Mouse (Mus musculus) embryonic facial prominence, embryonic 13.5 days (tissue): ENCODE data around the gene Tmem210. TPM values are rescaled to one million over a fixed set of nuclear protein-coding genes. Genes with fewer than 3 reads are reported as not detected.
A peak's percentile ranks its signal among the peaks of the same experiment; 100 is the strongest.
"Not testable (repeated sequence)": the region's sequence is repeated elsewhere in the genome, so short reads cannot be mapped to it uniquely, and the experiment has no call there.

Experiments
- ATAC-seq: fragments of 200-750 bp; cut with Nextera tagmentation; 2 replicates; pipeline ENCODE4 v1.8.0; 2017; ENCODE audit warnings: low read depth; ENCODE audit not compliant: insufficient number of reproducible peaks, insufficient read depth, low FRiP score, low TSS enrichment
- H3K27ac ChIP-seq: fragments of 300-500 bp; sonication (generic); 2 replicates; pipeline ENCODE4 v1.5.1; 2015; ENCODE audit warnings: moderate library complexity, mild to moderate bottlenecking, inconsistent platforms
- H3K27me3 ChIP-seq: fragments of 300-500 bp; sonication (generic); 2 replicates; pipeline ENCODE4 v1.6.1; 2015; ENCODE audit warnings: mild to moderate bottlenecking, inconsistent platforms
- H3K36me3 ChIP-seq: fragments of 300-500 bp; sonication (generic); 2 replicates; pipeline ENCODE4 v1.6.1; 2015; ENCODE audit warnings: mild to moderate bottlenecking, inconsistent platforms
- H3K4me1 ChIP-seq: fragments of 300-500 bp; sonication (generic); 2 replicates; pipeline ENCODE4 v1.6.1; 2015; ENCODE audit warnings: inconsistent platforms
- H3K4me2 ChIP-seq: fragments of 300-500 bp; sonication (generic); 2 replicates; pipeline ENCODE4 v1.6.1; 2015; ENCODE audit warnings: moderate library complexity, mild to moderate bottlenecking, inconsistent platforms
- H3K4me3 ChIP-seq: fragments of 300-500 bp; sonication (generic); 2 replicates; pipeline ENCODE4 v1.5.1; 2015; ENCODE audit warnings: mild to moderate bottlenecking, inconsistent platforms
- H3K9ac ChIP-seq: fragments of 300-500 bp; sonication (generic); 2 replicates; pipeline ENCODE4 v1.6.1; 2015; ENCODE audit warnings: mild to moderate bottlenecking, inconsistent platforms
- H3K9me3 ChIP-seq: fragments of 300-500 bp; sonication (generic); 2 replicates; pipeline ENCODE4 v1.6.1; 2016; ENCODE audit warnings: inconsistent platforms
- WGBS: fragments of 180-500 bp; shearing (Covaris S2); methylation state at CpG from one replicate; pipeline ENCODE4 v1.1.7; 2015; ENCODE audit warnings: mixed read lengths; 5-methylcytosine and 5-hydroxymethylcytosine counted together
- polyA plus RNA-seq: library from polyadenylated mRNA; unstranded; fragments of >200 nt; fragmentation: Nextera tagmentation; extraction: Ambion mirVana; gene quantifications from 2 replicates; pipeline ENCODE4 v1.2.1, GENCODE M21; 2015

Tmem210 gene
- polyA plus RNA-seq, 1 experiment from 2014 or later, result not detected

DNA sequence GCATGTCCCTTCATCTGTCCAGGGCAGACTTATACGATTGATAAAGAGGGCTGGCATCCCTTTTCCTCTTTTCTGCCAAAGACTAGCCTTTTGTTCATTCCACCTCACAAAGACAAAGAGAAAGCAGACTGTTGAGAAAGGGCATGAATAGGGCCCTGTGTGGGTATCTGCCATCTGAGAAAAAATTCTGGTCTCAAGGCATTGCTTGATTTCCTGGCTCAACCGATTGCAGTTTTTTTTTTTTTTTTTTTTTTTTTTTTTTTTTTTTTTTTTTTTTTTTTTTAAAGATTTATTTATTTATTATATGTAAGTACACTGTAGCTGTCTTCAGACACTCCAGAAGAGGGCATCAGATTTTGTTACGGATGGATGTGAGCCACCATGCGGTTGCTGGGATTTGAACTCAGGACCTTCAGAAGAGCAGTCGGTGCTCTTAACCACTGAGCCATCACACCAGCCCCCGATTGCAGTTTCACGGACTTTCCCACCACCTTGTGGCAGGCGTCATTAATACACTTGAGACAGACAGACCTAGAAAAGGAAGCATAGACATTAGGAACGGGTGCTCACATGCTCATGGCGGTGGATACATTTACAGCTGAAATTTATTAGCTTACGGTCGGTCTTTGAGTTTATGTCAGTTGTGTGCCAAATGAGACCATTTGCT is 31.4 kb upstream of the Tmem210 start:
- Histone ChIP-seq H3K9ac (peak overlapping the region; percentile 88), H3K4me2 (peak overlapping the region; percentile 97), H3K4me1 (peaks cover 17% of the 10 kb centered on the region), H3K36me3 (peaks cover 14% of the 10 kb centered on the region), H3K4me3 (peak overlapping the region; percentile 99)
- H3K27me3 ChIP-seq, H3K9me3 ChIP-seq, ATAC-seq, H3K27ac ChIP-seq: not testable (repeated sequence)
- 58% methylated on average over 12 of the region's 12 CpGs for WGBS

GRCm38 (mm10) chr2:25257250-25257649 is 30.7 kb upstream of the Tmem210 start:
- H3K4me3 ChIP-seq, H3K27ac ChIP-seq, H3K9me3 ChIP-seq, H3K27me3 ChIP-seq, H3K4me2 ChIP-seq, H3K9ac ChIP-seq, H3K36me3 ChIP-seq, ATAC-seq: not testable (repeated sequence)
- H3K4me1 ChIP-seq, result peaks cover 17% of the 10 kb centered on the region
- WGBS, result 84% methylated on average over 5 of the region's 5 CpGs

DNA sequence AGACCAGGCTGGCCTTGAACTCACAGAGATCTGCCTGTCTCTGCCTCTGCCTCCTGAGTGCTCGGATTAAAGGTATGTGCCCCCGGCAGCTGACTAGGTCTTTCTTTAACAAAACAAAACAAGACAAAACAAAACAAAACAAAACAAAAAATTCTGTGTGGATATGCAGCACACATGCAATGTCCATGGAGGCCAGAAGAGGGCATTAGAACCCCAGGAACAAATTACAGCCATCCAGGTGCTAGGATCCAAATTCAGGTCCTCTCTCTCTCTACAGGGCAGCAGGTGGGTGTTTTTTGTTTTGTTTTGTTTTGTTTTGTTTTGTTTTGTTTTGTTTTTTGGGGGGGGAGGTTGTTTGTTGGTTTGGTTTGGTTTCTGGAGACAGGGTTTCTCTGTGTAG is 29.1 kb upstream of the Tmem210 start:
- Histone ChIP-seq H3K4me3 (no peak overlapping the region), H3K9ac (no peak overlapping the region), H3K27ac (no peak overlapping the region), H3K9me3 (no peaks in the 10 kb centered on the region), H3K4me1 (peaks cover 27% of the 10 kb centered on the region), H3K4me2 (no peak overlapping the region), H3K27me3 (peaks cover 11% of the 10 kb centered on the region), H3K36me3 (no peaks in the 10 kb centered on the region)
- ATAC-seq, result no peak
- 55% methylated on average over 2 of the region's 2 CpGs for WGBS

DNA sequence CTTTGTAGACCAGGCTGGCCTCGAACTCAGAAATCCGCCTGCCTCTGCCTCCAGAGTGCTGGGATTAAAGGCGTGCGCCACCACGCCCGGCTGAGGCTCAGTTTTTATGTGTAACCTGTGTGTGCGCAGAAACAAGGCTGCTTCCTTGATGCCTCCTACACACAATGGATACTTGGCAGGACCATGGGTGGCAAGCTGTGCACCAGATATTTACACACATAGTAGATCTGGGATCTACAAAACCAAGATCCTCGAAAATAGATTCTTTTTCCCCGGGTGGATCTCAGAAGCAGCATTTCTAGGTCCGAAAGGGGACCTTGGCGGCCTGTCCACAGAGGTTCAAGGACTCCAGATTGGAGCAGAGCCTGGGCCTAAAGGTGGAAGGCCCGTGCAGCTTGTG is 26.1 kb upstream of the Tmem210 start:
- ATAC-seq, result no peak
- whole genome bisulfite sequencing, result 50% methylated on average over 12 of the region's 12 CpGs
- H3K9ac ChIP-seq, result peak overlapping the region; percentile 77
- H3K27ac ChIP-seq, result no peak overlapping the region
- peak overlapping the region; percentile 79 for H3K4me3 ChIP-seq
- H3K9me3 ChIP-seq, result no peaks in the 10 kb centered on the region
- H3K4me2 ChIP-seq, result peak overlapping the region; percentile 99
- H3K36me3 ChIP-seq, result no peaks in the 10 kb centered on the region
- peaks cover 21% of the 10 kb centered on the region for H3K27me3 ChIP-seq
- H3K4me1 ChIP-seq, result peaks cover 41% of the 10 kb centered on the region

DNA sequence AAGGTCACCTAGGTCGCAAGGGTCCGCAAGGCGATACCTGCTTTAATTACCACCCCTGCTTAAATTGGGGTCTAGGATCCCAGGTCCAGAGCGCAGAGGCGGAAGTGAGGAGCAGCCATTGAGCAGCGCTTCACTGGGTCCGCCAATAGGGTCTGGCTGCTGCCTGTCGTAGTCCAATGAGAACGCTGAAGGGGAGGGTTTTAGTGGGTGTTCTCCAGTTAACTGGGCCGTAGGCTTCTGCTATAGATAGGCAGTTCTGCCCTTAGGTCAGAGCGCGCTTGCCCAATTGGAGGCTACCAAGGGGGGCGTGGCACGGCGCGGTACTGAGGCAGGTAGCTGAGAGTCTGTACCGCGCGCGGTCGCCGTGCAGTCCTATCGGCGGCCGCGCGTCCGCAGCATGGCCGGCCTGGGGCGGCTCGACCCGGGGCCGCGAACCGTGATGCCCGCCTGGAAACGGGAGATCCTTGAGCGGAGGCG is 25.6 kb upstream of the Tmem210 start, which contains the start of gene Tprn:
Tprn (plus strand) TSS at position 328 of the 477 bp plus-strand sequence.
- H3K4me3 ChIP-seq, result peak within 1 kb of the TSS; percentile 79
- ATAC-seq, result peak; percentile 98
- H3K4me1 ChIP-seq, result peaks cover 40% of the 10 kb centered on the region
- peaks cover 21% of the 10 kb centered on the region for H3K27me3 ChIP-seq
- peak within 1 kb of the TSS; percentile 77 for H3K9ac ChIP-seq
- peak within 1 kb of the TSS; percentile 99 for H3K4me2 ChIP-seq
- H3K27ac ChIP-seq, result no peak within 1 kb of the TSS; the same call in 1 of the 2 replicates
- WGBS, result under 1% methylated on average over 39 of the region's 39 CpGs
- 0 out of 2 replicates have a peak, but pooled peaks cover 3% of the 10 kb centered on the region for H3K36me3 ChIP-seq
- no peaks in the 10 kb centered on the region for H3K9me3 ChIP-seq

GRCm38 (mm10) chr2:25262795-25263622 is 24.9 kb upstream of the Tmem210 start:
- Histone ChIP-seq H3K9ac (peak overlapping the region; percentile 77), H3K4me1 (peaks cover 40% of the 10 kb centered on the region), H3K27ac (no peak overlapping the region; the same call in 1 of the 2 replicates), H3K36me3 (0 out of 2 replicates have a peak, but pooled peaks cover 10% of the 10 kb centered on the region), H3K4me2 (peak overlapping the region; percentile 99), H3K4me3 (peak overlapping the region; percentile 79), H3K9me3 (no peaks in the 10 kb centered on the region), H3K27me3 (peaks cover 21% of the 10 kb centered on the region)
- no peak; the same call in 1 of the 2 replicates for ATAC-seq
- WGBS, result under 1% methylated on average over 82 of the region's 82 CpGs

DNA sequence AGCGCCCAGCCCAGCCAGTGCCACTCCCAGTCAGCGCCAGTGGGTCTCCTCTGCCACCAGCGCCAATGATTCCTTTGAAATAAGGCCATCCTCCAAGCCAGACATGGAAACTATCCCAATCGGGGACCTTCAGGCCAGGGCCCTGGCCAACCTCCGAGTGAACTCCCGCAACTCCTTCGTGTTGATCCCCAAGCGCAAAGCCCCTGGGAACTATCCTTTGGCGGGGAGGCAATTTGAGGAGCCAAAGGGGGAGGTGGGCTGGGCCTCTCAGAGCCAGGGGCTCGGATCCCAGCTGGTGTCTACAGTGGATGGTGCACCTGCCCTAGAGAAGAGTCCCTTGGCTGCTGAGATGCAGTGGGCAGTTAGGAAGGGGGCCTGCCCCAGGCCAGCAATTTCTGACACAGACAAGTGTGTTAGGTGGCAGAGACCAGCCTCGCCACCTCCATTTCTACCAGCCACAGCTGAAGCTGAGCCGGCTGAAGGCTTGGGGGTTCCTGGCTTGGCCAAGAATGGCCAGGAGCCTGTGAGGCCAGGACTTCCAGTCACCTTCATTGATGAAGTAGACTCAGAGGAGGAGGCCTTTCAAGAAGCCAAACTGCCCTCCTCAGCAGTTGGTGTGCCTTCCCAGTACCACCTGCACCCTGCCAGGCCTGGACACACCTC is 24.2 kb upstream of the Tmem210 start:
- peaks cover 11% of the 10 kb centered on the region; the same call in 1 of the 2 replicates for H3K36me3 ChIP-seq
- ATAC-seq, result no peak
- 18% methylated on average over 12 of the region's 12 CpGs for WGBS

GRCm38 (mm10) chr2:25264286-25264660 is 23.7 kb upstream of the Tmem210 start:
- Histone ChIP-seq H3K36me3 (peaks cover 17% of the 10 kb centered on the region), H3K4me1 (peaks cover 40% of the 10 kb centered on the region), H3K27me3 (peaks cover 21% of the 10 kb centered on the region), H3K9ac (peak overlapping the region; percentile 77), H3K4me2 (peak overlapping the region; percentile 99), H3K4me3 (peak overlapping the region; percentile 79; the same call in 1 of the 2 replicates), H3K27ac (no peak overlapping the region), H3K9me3 (no peaks in the 10 kb centered on the region)
- no peak for ATAC-seq
- WGBS, result 76% methylated on average over 5 of the region's 5 CpGs

More for the DNA sequence above, 24.2 kb upstream of the Tmem210 start:
- no peak overlapping the region for H3K27ac ChIP-seq
- peak overlapping the region; percentile 77 for H3K9ac ChIP-seq
- H3K9me3 ChIP-seq, result no peaks in the 10 kb centered on the region
- H3K27me3 ChIP-seq, result peaks cover 21% of the 10 kb centered on the region
- H3K4me2 ChIP-seq, result peak overlapping the region; percentile 99
- H3K4me1 ChIP-seq, result peaks cover 40% of the 10 kb centered on the region
- peak overlapping the region; percentile 79 for H3K4me3 ChIP-seq

DNA sequence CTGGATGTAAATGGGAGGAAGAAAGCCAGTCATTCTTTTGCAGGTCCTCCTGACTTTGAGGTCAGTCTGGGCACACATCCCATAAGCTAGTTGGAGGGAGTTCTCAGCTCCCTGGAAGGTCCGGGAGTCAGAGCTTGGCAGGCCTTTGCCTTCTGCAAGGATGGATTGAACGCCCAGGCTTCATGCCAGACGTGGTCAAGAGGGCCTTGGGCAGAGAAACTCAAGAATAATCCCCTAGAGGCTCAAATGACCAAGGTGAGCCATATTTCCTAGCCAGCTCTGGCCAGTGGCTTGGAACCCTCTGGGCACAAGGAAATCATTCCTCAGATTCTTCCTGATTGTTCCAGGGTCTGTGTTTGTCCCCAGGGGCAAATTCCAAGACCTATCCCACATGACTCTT is 23.1 kb upstream of the Tmem210 start:
- Histone ChIP-seq H3K4me2 (peak overlapping the region; percentile 99), H3K36me3 (peaks cover 22% of the 10 kb centered on the region), H3K27me3 (peaks cover 21% of the 10 kb centered on the region), H3K27ac (no peak overlapping the region), H3K4me1 (peaks cover 40% of the 10 kb centered on the region), H3K9me3 (no peaks in the 10 kb centered on the region), H3K9ac (peak overlapping the region; percentile 77), H3K4me3 (no peak overlapping the region)
- ATAC-seq, result no peak
- WGBS, result 61% methylated on average over 3 of the region's 3 CpGs

DNA sequence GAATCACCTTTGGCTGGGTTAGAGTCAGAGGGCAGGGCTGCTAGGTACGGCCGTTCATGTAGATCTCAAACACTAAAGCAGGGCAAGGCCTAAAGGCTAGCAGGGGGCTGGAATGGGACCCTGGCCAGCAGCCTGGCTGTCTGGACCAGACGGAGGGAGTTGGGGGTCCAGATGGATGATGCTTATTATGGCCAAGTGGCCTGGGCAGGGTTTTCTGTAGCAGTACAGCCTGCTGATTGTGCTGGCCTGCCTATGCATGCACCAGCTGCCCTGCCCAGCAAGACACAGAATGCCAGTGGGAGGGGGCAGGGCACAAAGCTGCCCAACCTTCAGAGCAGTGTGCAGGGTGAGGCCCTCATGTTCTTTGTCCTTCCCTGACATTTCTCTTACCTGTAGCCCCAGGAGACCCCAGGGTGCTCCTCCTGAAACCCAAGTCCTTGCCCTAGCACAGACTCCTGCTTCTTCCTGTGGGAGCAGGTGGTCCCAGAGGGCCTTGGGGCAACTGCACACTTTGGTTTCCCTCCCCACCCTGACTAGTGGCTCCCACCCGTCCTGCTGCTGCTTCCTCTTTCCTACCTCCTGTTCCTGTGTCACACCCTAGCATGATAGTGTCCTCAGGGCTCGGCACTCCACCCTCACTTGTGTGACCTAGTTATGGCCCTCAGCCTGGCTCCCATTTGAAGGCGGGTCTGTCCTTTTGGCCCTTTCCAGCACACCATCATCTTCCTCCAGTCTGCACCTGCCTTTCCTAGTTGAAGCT is 21.9 kb upstream of the Tmem210 start:
- peaks cover 21% of the 10 kb centered on the region for H3K27me3 ChIP-seq
- H3K4me3 ChIP-seq, result 0 out of 2 replicates have a peak overlapping the region, but pooled peaks have one; percentile 9
- H3K9ac ChIP-seq, result peak overlapping the region; percentile 77
- peaks cover 34% of the 10 kb centered on the region for H3K36me3 ChIP-seq
- H3K9me3 ChIP-seq, result no peaks in the 10 kb centered on the region
- peaks cover 45% of the 10 kb centered on the region for H3K4me1 ChIP-seq
- H3K4me2 ChIP-seq, result peak overlapping the region; percentile 24
- ATAC-seq, result no peak
- H3K27ac ChIP-seq, result no peak overlapping the region
- WGBS, result 68% methylated on average over 6 of the region's 6 CpGs
